Mouse (Mus musculus) c-Kit-positive CD71-positive TER-119-negative erythroid progenitor cells, embryonic 14.5 days (primary cell): ENCODE data around the gene Ap1b1.
"Not testable (repeated sequence)": the region's sequence is repeated elsewhere in the genome, so short reads cannot be mapped to it uniquely, and the experiment has no call there.

ENCODE experiments used
- DNase-seq: peaks from one replicate; pipeline ENCODE4 v3.0.0-alpha.2; 2013; ENCODE audit warnings: low read depth

Gene Ap1b1

DNA sequence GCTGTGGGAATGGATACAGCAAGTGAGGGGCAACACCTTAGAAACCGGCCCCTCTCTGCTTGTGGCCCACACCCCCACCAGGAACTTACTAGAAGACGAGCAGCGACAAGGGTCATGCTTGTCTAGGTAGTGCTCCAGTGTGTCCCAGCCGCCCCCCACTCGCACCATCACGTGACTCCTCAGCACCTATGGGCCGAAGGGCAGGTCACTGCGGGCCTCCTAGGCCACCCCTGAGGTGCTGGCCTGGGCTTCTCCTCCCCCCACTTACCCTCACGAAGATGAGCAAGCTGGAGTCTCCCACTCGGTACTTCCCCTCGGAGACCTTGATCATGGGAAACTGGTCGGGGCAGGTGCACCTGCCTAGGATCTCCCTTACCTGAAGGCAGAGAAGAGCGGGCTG lies 75.7 kb downstream of the Ap1b1 start:
- DNase-seq, result no peak

DNA sequence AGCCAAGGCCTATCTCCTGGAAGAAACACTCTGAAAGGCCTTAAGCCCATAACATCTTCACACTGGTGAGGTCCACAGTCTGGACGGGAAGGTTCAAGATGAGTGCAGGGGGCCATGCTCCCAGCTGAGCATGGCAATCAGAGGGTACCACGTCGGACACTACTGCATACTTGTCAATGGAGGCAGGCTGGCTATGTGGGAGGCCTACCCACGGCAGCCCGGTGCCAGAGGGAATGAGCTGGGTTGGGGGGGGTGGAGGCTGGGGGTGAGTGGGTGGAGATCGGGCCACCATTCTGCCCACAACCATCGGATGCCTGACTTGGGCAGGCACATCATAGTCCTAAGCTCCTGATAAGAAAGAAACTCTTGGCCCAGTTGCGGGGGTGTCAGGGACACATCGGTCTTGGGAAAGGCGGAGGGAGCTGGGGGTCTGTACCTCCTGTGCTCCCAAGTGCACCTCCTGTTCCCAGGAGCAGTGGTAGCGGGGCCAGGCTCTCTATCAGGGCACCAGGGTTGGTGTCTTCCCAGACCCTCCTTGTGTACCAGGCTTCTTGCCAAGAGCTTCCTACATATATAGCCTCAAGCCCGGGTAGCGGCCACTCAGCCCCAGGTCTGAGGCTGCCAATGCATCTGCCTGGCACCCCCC lies 76.4 kb downstream of the Ap1b1 start:
- DNase-seq, result no peak

GRCm38 (mm10) chr11:5063561-5064281 lies 77.1 kb downstream of the Ap1b1 start:
- DNase-seq, result no peak

GRCm38 (mm10) chr11:5064282-5065055 lies 77.8 kb downstream of the Ap1b1 start:
- no peak for DNase-seq

DNA sequence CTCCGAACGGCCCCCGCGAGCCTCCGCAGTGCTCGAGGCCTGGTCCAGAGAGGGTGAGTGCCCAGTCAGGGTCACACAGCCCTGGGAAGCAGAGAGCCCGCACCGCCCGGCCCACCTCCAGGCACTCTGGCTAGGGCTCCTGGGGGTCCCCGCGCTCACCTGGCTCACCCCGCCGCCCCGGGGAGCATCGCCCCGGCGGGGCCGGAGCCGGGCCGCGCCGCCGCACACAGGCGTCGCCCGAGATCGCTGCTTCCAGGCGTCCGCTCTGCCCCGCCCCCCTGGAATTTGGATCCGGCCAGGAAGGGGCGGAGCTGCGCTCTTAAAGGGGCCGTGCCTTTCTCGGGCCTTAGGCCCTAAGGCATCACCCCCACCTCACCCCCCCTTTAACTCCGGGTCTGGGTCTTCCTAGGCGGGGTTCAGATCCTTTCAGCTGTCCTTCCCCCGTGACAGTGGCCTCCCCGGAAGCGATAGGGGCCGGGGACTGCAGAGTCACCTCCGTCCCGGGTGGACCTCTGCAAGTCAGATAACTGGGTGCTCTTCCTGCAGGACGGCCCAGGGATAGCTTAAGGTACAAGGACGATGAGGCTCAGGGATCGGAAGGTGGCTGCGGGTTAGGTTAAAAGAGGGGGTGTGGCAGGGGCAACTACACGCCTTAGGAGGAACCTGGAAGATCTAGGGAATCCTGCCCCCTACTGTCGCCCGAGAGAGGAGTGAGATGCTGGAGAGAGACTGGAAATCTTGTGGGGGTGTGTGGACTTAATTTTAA lies 78.6 kb downstream of the Ap1b1 start, which contains the start of gene Gas2l1:
Gene Gas2l1 (minus strand): TSS at position 272 of the 766 bp plus-strand sequence.
- peak; percentile 77 for DNase-seq

DNA sequence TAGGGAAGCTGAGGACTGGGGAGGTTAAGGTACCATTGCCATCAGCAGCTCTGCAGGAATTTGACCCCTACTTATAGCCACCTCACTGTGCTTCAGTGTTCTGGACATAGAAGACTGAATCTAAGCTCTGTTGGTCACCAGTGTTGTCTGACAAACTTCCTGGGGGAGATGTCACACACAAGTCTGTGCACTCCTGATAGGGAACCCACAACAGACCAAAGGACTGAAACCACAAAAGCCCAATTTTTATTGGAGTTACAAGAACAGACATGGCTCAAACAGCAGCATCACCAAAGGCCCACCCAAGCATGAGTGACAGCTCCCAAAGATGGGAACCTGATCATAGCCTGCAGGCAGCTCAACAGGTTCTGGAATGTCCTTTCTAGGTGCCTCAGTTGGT lies 80.4 kb downstream of the Ap1b1 start:
- no peak for DNase-seq

- DNase-seq, result no peak
These were observed 81.7 kb downstream of the Ap1b1 start for GRCm38 (mm10) chr11:5068126-5068971.

- no peak for DNase-seq
These were observed 88.3 kb downstream of the Ap1b1 start for GRCm38 (mm10) chr11:5074882-5075281.

DNA sequence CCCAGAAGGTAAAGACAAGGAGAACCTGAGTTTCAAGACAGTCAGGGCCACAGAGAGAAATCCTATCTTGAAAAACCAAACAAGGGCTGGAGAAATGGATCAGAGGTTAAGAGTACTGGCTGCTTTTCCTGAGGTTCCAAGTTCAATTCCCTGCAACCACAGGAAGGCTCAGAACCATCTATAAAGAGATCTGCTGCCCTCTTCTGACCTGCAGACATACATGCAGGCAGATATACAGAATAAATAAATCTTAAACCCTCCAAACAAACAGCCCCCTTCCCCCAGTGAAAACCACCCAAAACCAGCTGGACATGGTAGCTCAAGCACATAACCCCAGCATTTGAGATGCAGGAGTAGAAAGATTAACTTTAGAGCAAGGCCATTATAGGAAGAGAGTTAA lies 89.1 kb downstream of the Ap1b1 start:
- no peak for DNase-seq

GRCm38 (mm10) chr11:5076843-5077242 lies 90.2 kb downstream of the Ap1b1 start:
- DNase-seq, result not testable (repeated sequence)

- no peak for DNase-seq
These were observed 102.5 kb downstream of the Ap1b1 start for GRCm38 (mm10) chr11:5089147-5089546.

GRCm38 (mm10) chr11:5091706-5092105 lies 105.1 kb downstream of the Ap1b1 start:
- DNase-seq, result no peak
